Mouse (Mus musculus) adrenal gland, postnatal 4 days (tissue): ENCODE data around the gene Chst15. TPM values are rescaled to one million over a fixed set of nuclear protein-coding genes. Genes with fewer than 3 reads are reported as not detected.

ENCODE experiments used
- DNase-seq, 2 experiments: peaks; one replicate each; pipeline ENCODE4 v3.0.0; 2021 to 2022; ENCODE audit warnings: low spot score in 2 of 2, mixed read lengths in 2 of 2
- total RNA-seq, 2 experiments: library from RNA; stranded (reverse); gene quantifications; 2 replicates each; pipeline ENCODE4 v1.2.3; 2021

Gene Chst15
- total RNA-seq, 2 experiments from 2014 or later, result 47.3 to 48.6 TPM

DNA sequence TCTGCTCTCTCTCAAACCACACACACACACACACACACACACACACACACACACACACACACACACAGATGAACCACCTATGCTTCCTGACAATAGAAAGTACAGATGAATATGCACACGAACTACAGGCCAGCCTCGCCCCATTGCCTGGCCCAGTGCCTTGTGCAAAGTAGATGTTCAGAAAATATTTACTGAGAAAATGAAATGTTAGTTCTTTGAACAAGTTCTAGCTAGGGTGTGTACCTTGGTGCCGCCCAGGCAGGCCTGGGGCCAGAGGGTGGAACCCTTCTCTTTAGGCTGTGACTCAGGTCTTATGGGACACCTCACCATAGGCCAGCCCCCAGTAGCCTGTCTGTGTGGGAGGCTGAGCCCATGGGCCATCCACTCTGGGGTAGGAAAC, 85.6 kb downstream of the Chst15 start:
- no peak for DNase-seq

DNA sequence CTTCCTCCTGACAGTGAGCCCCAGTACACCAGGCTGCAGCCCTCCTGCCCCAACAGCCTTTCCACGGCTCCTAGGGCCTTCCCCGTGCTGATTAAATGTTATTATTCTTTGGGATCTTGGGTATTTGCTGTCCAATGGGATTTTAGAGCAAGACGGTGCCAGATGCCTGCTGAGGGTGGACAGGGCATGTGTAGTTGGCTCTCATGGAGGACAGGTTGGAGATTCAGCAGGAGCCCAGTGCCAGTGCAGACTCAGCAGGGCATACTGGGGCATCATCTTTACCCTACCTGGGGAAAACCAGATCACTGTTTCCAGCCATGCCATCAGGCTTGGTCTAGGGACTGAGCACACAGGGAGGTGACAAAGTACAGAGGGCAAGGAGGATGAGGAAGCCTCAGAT, 86.1 kb downstream of the Chst15 start:
- DNase-seq, result no peak

DNA sequence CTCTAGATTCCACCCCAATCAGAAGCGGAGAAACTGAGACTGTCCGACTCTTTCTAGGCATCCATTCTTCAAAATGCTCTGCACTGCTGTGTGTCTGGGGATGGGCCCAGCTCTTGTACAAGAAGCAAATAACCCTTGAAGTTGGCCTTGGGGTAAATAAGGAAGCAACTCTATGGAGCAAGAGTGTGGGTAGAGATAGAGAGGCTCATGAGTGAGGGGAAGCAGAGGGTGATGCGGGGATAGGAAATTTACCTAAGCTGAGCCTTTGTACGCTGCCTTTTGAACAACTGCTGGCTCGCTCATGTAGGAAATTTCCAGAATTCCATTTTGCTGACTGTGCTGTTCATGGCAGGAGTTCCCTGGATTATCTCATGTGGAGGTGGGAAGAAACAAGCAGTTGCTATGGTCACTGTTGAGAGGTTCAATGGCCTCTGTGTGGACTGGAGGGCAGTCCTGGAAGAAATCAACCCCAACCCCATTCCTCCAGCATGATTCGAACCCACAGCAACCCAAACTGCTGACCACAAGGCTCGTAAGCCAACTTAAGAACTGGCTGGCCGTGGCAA, 89.9 kb downstream of the Chst15 start:
- DNase-seq, result no peak

GRCm38 (mm10) chr7:132226379-132227074, 90.5 kb downstream of the Chst15 start:
- DNase-seq, result peak; percentile 44 to 66

- DNase-seq, result no peak
Measured at GRCm38 (mm10) chr7:132223452-132224141, 93.4 kb downstream of the Chst15 start.

DNA sequence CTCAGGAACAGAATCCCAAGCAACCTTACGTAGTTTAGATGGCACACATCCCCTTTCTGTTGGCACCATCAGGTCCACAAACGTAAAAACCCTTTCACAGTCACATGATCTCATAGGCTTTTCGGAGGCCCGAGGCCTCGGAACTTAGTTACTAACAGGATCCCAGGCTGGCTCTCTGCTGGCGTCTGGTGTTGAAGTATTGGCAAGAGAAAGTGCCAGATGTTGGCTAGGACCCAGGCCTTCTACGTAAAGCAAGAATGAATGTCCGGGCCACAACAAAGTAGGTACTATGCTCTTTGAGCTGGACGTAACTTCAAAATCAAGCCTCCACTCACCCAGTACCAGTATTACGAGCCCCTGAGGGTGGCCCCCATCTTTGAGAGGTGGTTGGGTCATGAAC, 103.0 kb downstream of the Chst15 start:
- DNase-seq, result no peak

DNA sequence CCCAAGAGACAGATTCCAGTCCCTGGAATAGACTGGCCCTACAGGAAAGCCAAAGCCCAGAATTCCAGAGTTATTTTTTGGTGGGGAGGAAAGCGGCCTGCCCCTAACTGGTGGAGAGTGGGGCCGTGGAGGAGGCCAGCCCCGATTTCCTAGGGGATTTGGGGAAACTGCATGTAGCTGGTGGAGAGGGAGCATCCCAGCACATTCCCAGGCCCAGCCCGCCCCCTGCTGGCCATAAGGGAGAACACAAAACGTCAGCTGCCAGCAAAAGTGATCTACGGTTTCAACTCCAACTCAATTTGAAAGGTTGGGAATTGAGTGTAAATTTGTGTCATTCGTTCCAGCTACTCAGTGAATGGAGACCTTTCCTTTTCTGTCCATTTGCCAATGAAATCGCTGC, 103.6 kb downstream of the Chst15 start:
- DNase-seq, result peak; percentile 34 to 37

- DNase-seq, result no peak
Measured at GRCm38 (mm10) chr7:132211920-132212701, 104.9 kb downstream of the Chst15 start.

- no peak for DNase-seq
Measured at GRCm38 (mm10) chr7:132210616-132211015, 106.4 kb downstream of the Chst15 start.

DNA sequence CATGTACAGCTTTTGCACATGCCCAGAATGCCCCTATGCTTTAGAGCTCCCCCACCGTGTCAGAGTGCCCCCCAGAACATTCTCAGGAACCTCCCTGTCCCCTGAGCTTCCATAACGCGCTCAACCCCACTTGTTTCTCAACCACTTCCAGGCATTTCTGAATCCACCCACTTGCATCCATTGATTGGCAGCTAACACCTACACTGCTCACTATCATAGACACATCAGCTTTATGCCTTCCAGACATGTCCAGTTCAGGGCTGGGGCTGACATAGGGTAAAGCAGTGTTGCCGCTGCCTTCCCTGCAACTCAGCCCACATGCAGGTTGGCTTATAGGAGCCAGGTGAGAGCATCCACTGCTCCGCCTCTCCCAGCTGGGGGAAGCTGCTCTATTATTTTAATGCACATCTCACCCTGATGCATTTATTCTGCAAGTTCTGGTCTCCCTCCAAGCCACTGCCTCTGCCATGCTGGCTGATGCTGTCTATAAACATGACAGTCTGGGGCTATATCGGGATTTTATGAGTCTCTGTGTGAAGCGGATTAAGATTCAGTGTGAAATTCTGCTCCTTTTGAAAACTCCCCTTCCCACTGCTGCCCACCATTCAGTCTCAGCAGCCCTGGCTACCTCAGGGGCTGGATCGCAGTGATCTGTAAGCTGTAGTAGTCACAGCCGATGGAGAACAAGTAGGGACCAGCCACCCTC, 107.9 kb downstream of the Chst15 start:
- DNase-seq, result no peak

GRCm38 (mm10) chr7:132204073-132204612, 112.9 kb downstream of the Chst15 start:
- no peak for DNase-seq

DNA sequence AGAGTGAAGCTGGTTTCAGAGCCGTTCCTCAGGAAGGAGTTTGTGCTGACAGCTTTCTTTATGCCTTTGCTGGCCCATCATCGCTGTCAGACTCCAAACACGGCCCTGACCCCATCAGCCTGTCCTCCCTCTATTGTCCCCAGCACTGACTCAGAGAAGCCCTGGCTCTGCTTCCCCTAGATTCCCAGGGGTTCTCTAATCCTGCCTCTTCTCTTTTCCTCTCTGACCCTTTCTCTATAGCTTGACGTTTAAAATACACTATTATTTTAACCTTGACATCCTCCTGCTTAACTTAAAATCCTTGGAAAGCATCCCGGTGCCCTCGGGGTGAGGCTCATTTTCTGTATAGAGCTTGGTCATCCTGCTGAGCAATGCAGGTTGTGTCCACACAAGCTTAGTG, 117.3 kb downstream of the Chst15 start:
- no peak for DNase-seq

DNA sequence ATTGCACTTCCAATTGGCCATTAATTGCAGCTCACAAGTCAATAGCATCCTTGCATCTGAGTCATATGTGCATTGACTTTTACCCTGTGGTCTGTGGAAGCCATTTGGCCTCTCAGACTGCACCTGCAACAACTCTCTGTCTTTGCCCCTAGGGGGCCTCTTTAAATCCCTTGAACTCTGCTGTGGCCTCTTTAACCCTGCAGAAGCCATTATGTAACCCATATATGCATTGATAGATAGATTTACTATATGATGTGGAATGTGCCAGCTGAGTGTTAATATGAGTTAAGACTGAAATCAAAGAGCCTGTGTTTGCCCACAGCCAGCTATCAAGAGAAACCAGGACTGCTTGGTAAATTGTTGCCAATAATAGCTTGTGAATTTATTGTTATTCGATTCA, 118.2 kb downstream of the Chst15 start:
- no peak for DNase-seq

GRCm38 (mm10) chr7:132197817-132198475, 119.1 kb downstream of the Chst15 start:
- no peak for DNase-seq

- DNase-seq, result no peak
Measured at GRCm38 (mm10) chr7:132196581-132196980, 120.4 kb downstream of the Chst15 start.

GRCm38 (mm10) chr7:132193606-132194005, 123.4 kb downstream of the Chst15 start:
- no peak for DNase-seq

DNA sequence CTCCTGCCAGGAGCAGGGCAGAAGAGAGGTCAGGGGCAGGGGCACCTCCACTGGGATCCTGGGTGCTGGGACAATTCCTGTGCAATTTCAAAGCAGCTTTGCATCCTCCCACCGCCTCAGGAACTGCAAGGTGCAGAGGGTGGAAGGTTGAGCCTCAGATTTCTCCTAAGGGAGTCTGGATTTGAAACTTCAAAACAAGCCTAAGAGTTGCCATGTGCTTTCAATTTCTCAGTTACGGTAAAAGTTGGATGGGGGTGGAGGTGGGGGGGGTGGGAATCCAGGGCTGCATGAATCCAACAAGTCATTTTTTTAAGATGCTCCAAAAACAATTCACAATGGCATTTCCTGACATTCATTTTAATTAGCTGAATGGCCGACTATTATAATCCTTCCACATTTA, 129.6 kb downstream of the Chst15 start:
- no peak for DNase-seq
